8 mouse cellular contexts compared by ENCODE assay signal in the genomic region with DNA sequence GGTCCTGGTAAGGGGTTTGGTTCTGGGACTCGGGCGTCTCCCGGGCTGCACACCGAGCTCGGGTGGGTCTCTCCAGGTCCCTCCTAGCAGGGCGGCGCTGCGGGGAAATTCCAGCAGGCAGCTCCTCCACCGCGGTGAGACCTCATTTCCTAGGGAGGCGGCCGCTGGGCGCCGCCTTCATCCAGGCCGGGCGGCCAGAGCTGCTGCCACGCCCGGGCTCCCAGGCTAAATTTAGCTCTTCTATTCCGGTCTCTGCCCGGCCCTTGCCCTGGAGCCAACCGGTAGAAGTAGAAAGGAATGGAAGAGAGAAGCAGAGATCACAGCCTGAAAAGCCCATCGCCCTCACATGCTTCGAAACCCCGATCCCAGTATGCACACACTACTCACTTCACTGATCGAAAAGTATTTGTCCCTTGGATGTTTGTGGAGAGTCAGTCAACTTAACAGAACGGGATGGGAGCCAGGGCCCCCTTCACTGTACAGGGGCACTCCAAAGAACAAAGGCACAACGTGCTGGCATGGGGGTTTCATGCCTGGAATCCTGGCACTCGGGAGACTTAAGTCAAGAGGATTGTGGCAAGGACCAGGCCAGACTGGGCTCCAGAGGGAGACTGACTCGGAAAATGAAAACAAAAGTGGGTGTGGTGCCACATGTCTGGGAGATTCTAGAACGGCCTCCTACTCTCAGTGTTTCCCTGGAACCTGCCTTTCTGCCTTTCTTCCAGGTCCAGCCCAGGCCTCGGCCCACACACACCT. TPM values are rescaled to one million over a fixed set of nuclear protein-coding genes. Genes with fewer than 3 reads are reported as not detected.
A peak's percentile ranks its signal among the peaks of the same experiment; 100 is the strongest.
DNase-seq lines count a peak whose midpoint lies in the region; ATAC-seq and TF ChIP-seq lines count a peak whose summit lies in the region.

No protein-coding gene starts in this region.

- no peaks in the 10 kb centered on the region for H3K36me3 ChIP-seq in embryonic facial prominence, embryonic 11.5 days (replicated peaks; ENCODE audit: control insufficient read depth, insufficient read depth, low read depth, low read length)
- H3K36me3 ChIP-seq in kidney, adult 2 months (ENCODE audit: control insufficient read depth, insufficient read depth, low read length) = no peaks in the 10 kb centered on the region
- H3K36me3 ChIP-seq in lung, embryonic 15.5 days = no peaks in the 10 kb centered on the region

- WGBS in embryonic facial prominence, embryonic 11.5 days = 21% methylated on average over 31 of the region's 31 CpGs
- WGBS in kidney, adult 2 months = 6% methylated on average over 31 of the region's 31 CpGs
- 10% methylated on average over 31 of the region's 31 CpGs for WGBS in lung, embryonic 15.5 days
- WGBS in olfactory bulb, adult 2 months = 28% methylated on average over 31 of the region's 31 CpGs

- H3K9ac ChIP-seq in embryonic facial prominence, embryonic 11.5 days (replicated peaks; ENCODE audit: low read length) = peak overlapping the region; percentile 58
- peak overlapping the region; percentile 28 for H3K9ac ChIP-seq in lung, embryonic 15.5 days

- peak; percentile 19; the same call in 1 of the 2 replicates for ATAC-seq in embryonic facial prominence, embryonic 11.5 days (replicated peaks; ENCODE audit: insufficient number of reproducible peaks, low FRiP score, low TSS enrichment, low read depth)
- ATAC-seq in lung, embryonic 15.5 days (ENCODE audit: borderline replicate concordance, extremely low read depth, low FRiP score, low TSS enrichment) = peak; percentile 74

- peak overlapping the region; percentile 26; the same call in 1 of the 2 replicates for H3K4me2 ChIP-seq in embryonic facial prominence, embryonic 11.5 days (ENCODE audit: low read depth, low read length)
- H3K4me2 ChIP-seq in lung, embryonic 15.5 days = peak overlapping the region; percentile 50

- no peaks in the 10 kb centered on the region for H3K27me3 ChIP-seq in embryonic facial prominence, embryonic 11.5 days (ENCODE audit: control insufficient read depth, insufficient read depth, low read length)
- no peaks in the 10 kb centered on the region for H3K27me3 ChIP-seq in kidney, adult 2 months (replicated peaks; ENCODE audit: control insufficient read depth, insufficient read depth, low read length)
- no peaks in the 10 kb centered on the region for H3K27me3 ChIP-seq in lung, embryonic 15.5 days

- H3K9me3 ChIP-seq in embryonic facial prominence, embryonic 11.5 days (replicated peaks; ENCODE audit: control insufficient read depth, low read length) = no peaks in the 10 kb centered on the region
- no peaks in the 10 kb centered on the region for H3K9me3 ChIP-seq in lung, embryonic 15.5 days

- H3K4me3 ChIP-seq in embryonic facial prominence, embryonic 11.5 days (ENCODE audit: low read depth, low read length) = no peak overlapping the region
- H3K4me3 ChIP-seq in kidney, adult 2 months (ENCODE audit: insufficient read depth, low read depth, low read length) = 0 out of 2 replicates have a peak overlapping the region, but pooled peaks have one; percentile 2
- peak overlapping the region; percentile 18 for H3K4me3 ChIP-seq in lung, embryonic 15.5 days
- H3K4me3 ChIP-seq in olfactory bulb, adult 2 months (ENCODE audit: insufficient read depth, low read depth, low read length) = peak overlapping the region; percentile 13; the same call in 1 of the 2 replicates

- H3K27ac ChIP-seq in embryonic facial prominence, embryonic 11.5 days (replicated peaks; ENCODE audit: low read depth, low read length) = peak overlapping the region; percentile 74
- peak overlapping the region; percentile 99 for H3K27ac ChIP-seq in kidney, adult 2 months (ENCODE audit: insufficient read depth, low read depth, low read length)
- H3K27ac ChIP-seq in lung, embryonic 15.5 days = peak overlapping the region; percentile 98
- H3K27ac ChIP-seq in olfactory bulb, adult 2 months (ENCODE audit: insufficient read depth, low read depth, low read length) = peak overlapping the region; percentile 18

- no peaks in the 10 kb centered on the region for H3K4me1 ChIP-seq in embryonic facial prominence, embryonic 11.5 days (ENCODE audit: control insufficient read depth, insufficient read depth, low read length)
- H3K4me1 ChIP-seq in kidney, adult 2 months (ENCODE audit: control insufficient read depth, insufficient read depth, low read length) = peaks cover 15% of the 10 kb centered on the region
- peaks cover 36% of the 10 kb centered on the region for H3K4me1 ChIP-seq in lung, embryonic 15.5 days
- H3K4me1 ChIP-seq in olfactory bulb, adult 2 months (ENCODE audit: control insufficient read depth, insufficient read depth, low read length) = peaks cover 16% of the 10 kb centered on the region

- DNase-seq in 3134 (ENCODE audit: extremely low read depth, insufficient read length, low spot score) = peak; percentile 91
- DNase-seq in adrenal gland, adult 2 months = peak; percentile 87
- DNase-seq in embryonic facial prominence, embryonic 11.5 days (ENCODE audit: low spot score) = peak; percentile 70
- DNase-seq in heart, adult 8-10 months (ENCODE audit: low spot score) = peak; percentile 88
- DNase-seq in kidney, adult 2 months = peak; percentile 92
- peak; percentile 66 to 76 for DNase-seq in urinary bladder, postnatal 4 days (ENCODE audit: low spot score in 2 of 2)

- TF ChIP-seq CTCF in kidney, adult 2 months (conservative IDR thresholded peaks at IDR 0.05; ENCODE audit: insufficient read depth, insufficient read length, low read depth, low read length) = no peak
- no peak for TF ChIP-seq CTCF in olfactory bulb, adult 2 months (IDR thresholded peaks at IDR 0.05; ENCODE audit: insufficient read depth, low read depth, low read length)

- peak; percentile 13 for TF ChIP-seq POLR2A in kidney, adult 2 months (IDR thresholded peaks at IDR 0.05; ENCODE audit: low read depth, low read length)
- TF ChIP-seq POLR2A in olfactory bulb, adult 2 months (IDR thresholded peaks at IDR 0.05; ENCODE audit: insufficient read depth, low read depth, low read length) = no peak

RNA-seq across cellular contexts. Expression of a gene that starts 46.2 kb away (rescaled TPM):
- total RNA-seq in adrenal gland, adult 2 months (2021) = not detected
- not detected in 2 replicates for polyA plus RNA-seq in adrenal gland, adult 2 months (2012; rRNA removed)
- not detected in 2 replicates for polyA plus RNA-seq in embryonic facial prominence, embryonic 11.5 days (2014; fragmentation: Nextera tagmentation; extraction: Ambion mirVana)
- total RNA-seq in heart, adult 8-10 months (2022) = not detected
- not detected in 2 replicates for polyA plus RNA-seq in kidney, adult 2 months (2012; rRNA removed)
- polyA plus RNA-seq in lung, embryonic 15.5 days (2015; fragmentation: Nextera tagmentation; extraction: Ambion mirVana) = not detected in 2 replicates
- polyA plus RNA-seq in olfactory bulb, adult 2 months (2012; ENCODE audit: insufficient read depth, insufficient read length, low replicate concordance, missing spikeins) = not detected in 2 replicates

RNA-seq across cellular contexts. Expression of a gene that starts 46.3 kb away (rescaled TPM):
- not detected for total RNA-seq in adrenal gland, adult 2 months (2021)
- 0.17 and 0.18 TPM in 2 replicates for polyA plus RNA-seq in adrenal gland, adult 2 months (2012; rRNA removed)
- polyA plus RNA-seq in embryonic facial prominence, embryonic 11.5 days (2014; fragmentation: Nextera tagmentation; extraction: Ambion mirVana) = not detected in 2 replicates
- not detected for total RNA-seq in heart, adult 8-10 months (2022)
- polyA plus RNA-seq in kidney, adult 2 months (2012; rRNA removed) = 0.19 and 0.23 TPM in 2 replicates
- polyA plus RNA-seq in lung, embryonic 15.5 days (2015; fragmentation: Nextera tagmentation; extraction: Ambion mirVana) = 0.17 TPM in 1 of 2 replicates, not detected in the other
- polyA plus RNA-seq in olfactory bulb, adult 2 months (2012; ENCODE audit: insufficient read depth, insufficient read length, low replicate concordance, missing spikeins) = not detected in 2 replicates

RNA-seq across cellular contexts. Expression of a gene that starts 54.2 kb away (rescaled TPM):
- 100 to 1,000 TPM; 538 to 582 TPM for total RNA-seq in adrenal gland, adult 2 months (2021)
- polyA plus RNA-seq in adrenal gland, adult 2 months (2012; rRNA removed) = 728 and 947 TPM in 2 replicates
- 4,004 and 4,291 TPM in 2 replicates for polyA plus RNA-seq in embryonic facial prominence, embryonic 11.5 days (2014; fragmentation: Nextera tagmentation; extraction: Ambion mirVana)
- total RNA-seq in heart, adult 8-10 months (2022) = 100 to 1,000 TPM; 183 to 230 (median 211) TPM
- polyA plus RNA-seq in kidney, adult 2 months (2012; rRNA removed) = 622 and 651 TPM in 2 replicates
- polyA plus RNA-seq in lung, embryonic 15.5 days (2015; fragmentation: Nextera tagmentation; extraction: Ambion mirVana) = 2,819 and 2,940 TPM in 2 replicates
- 1,950 and 2,456 TPM in 2 replicates for polyA plus RNA-seq in olfactory bulb, adult 2 months (2012; ENCODE audit: insufficient read depth, insufficient read length, low replicate concordance, missing spikeins)

Comparison
In these comparisons a context has a peak if more than half of its experiments do, and no peak if none do; other contexts are left out.
1. H3K27ac ChIP-seq: peak in every context shown above with its lines; median percentile 99 in kidney, adult 2 months; 98 in lung, embryonic 15.5 days; 74 in embryonic facial prominence, embryonic 11.5 days; 18 in olfactory bulb, adult 2 months.